Mouse (Mus musculus) ovary, adult 18-20 months (tissue): ENCODE data around the gene Prdm16.

Experiments
- DNase-seq: peaks from one replicate; pipeline ENCODE4 v3.0.0; 2022; ENCODE audit warnings: low spot score, mixed read lengths

Gene Prdm16

GRCm38 (mm10) chr4:154385918-154386317 lies 250.8 kb downstream of the Prdm16 start:
- no peak for DNase-seq

- DNase-seq: no peak
These were observed 251.5 kb downstream of the Prdm16 start for GRCm38 (mm10) chr4:154385208-154385607.

GRCm38 (mm10) chr4:154378876-154379275 lies 257.8 kb downstream of the Prdm16 start:
- no peak for DNase-seq

GRCm38 (mm10) chr4:154375939-154376625 lies 260.6 kb downstream of the Prdm16 start:
- DNase-seq: no peak

- no peak for DNase-seq
These were observed 265.0 kb downstream of the Prdm16 start for GRCm38 (mm10) chr4:154371542-154372247.

GRCm38 (mm10) chr4:154370841-154371240 lies 265.8 kb downstream of the Prdm16 start:
- no peak for DNase-seq

GRCm38 (mm10) chr4:154369089-154369488 lies 267.6 kb downstream of the Prdm16 start:
- DNase-seq: no peak

GRCm38 (mm10) chr4:154366836-154367235 lies 269.8 kb downstream of the Prdm16 start:
- DNase-seq: no peak

- DNase-seq: no peak
These were observed 271.9 kb downstream of the Prdm16 start for GRCm38 (mm10) chr4:154364752-154365151.

GRCm38 (mm10) chr4:154360850-154361249 lies 275.8 kb downstream of the Prdm16 start:
- no peak for DNase-seq

- no peak for DNase-seq
These were observed 276.2 kb downstream of the Prdm16 start for GRCm38 (mm10) chr4:154360441-154360840.

- no peak for DNase-seq
These were observed 276.8 kb downstream of the Prdm16 start for GRCm38 (mm10) chr4:154359762-154360300.

GRCm38 (mm10) chr4:154358816-154359215 lies 277.9 kb downstream of the Prdm16 start:
- no peak for DNase-seq

GRCm38 (mm10) chr4:154358370-154358769 lies 278.3 kb downstream of the Prdm16 start:
- no peak for DNase-seq

- DNase-seq: no peak
These were observed 281.3 kb downstream of the Prdm16 start for GRCm38 (mm10) chr4:154355408-154355807.

GRCm38 (mm10) chr4:154352246-154352645 lies 284.4 kb downstream of the Prdm16 start:
- DNase-seq: no peak

- DNase-seq: no peak
These were observed 288.4 kb downstream of the Prdm16 start for GRCm38 (mm10) chr4:154348197-154348786.

GRCm38 (mm10) chr4:154346731-154347522 lies 289.7 kb downstream of the Prdm16 start:
- no peak for DNase-seq

- DNase-seq: no peak
These were observed 300.0 kb downstream of the Prdm16 start for GRCm38 (mm10) chr4:154336650-154337049.

GRCm38 (mm10) chr4:154335761-154336160 lies 300.9 kb downstream of the Prdm16 start, which contains the start of gene B230104I21Rik:
Gene B230104I21Rik (plus strand): TSS chr4:154336127.
- DNase-seq: no peak

GRCm38 (mm10) chr4:154334699-154335402 lies 301.8 kb downstream of the Prdm16 start:
- DNase-seq: peak; percentile 20
